Mouse (Mus musculus): ENCODE measurements around the gene Nln. TPM values are rescaled to one million over a fixed set of nuclear protein-coding genes. Genes with fewer than 3 reads are reported as not detected.

The Nln gene
- polyA plus RNA-seq, 1 experiment from 2014 or later = 26.0 TPM

DNA sequence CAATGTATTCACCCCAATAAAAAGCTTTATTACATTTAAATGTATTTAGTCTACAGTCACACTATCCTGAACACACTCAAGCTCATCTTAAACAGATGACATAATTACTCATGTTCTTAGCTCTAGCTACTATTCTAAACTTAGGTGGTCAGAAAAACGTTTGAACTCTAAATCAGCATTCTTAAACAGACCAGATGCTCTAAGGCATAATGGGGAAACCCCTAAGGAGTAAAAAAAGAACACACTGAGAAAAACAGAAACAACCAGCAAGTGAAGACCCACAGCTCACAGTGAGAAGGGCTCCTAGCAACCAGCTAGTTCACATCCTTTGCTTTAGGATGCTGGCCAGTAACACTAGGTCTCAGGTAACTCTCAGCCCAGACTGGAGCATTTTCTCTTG lies 17.7 kb downstream of the Nln start:
- Histone ChIP-seq H3K9ac (no peak overlapping the region), H3K4me1 (no peaks in the 10 kb centered on the region), H3K27me3 (replicated peaks) (no peaks in the 10 kb centered on the region), H3K4me3 (no peak overlapping the region), H3K4me2 (replicated peaks) (no peak overlapping the region), H3K36me3 (no peaks in the 10 kb centered on the region), H3K27ac (no peak overlapping the region), H3K9me3 (no peaks in the 10 kb centered on the region)
- ATAC-seq (ENCODE audit: low FRiP score, low read depth) = no peak
- 14% methylated on average over 1 of the region's 1 CpGs for WGBS

DNA sequence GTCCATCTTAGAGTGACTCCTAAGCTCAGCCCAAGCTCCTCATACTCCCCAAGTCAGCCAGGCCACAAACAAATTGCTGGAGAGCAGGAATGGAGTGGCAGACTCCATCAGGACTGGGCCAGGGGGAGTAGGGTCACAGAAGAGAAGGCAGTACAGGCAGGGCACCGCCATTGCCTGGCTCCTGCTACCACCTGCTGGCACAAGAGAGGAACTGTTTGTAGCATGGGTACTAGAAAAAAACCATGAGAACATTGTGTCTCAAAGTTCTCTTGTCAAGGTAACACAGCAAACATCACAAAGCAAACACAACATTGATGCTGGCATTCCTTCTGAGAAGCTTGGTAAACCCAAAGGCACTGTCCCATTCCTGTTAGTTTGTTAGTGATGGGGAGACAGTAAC lies 20.0 kb downstream of the Nln start:
- Histone ChIP-seq H3K27me3 (replicated peaks) (no peaks in the 10 kb centered on the region), H3K4me3 (no peak overlapping the region), H3K9ac (no peak overlapping the region), H3K4me2 (replicated peaks) (no peak overlapping the region), H3K4me1 (no peaks in the 10 kb centered on the region), H3K9me3 (no peaks in the 10 kb centered on the region), H3K36me3 (no peaks in the 10 kb centered on the region), H3K27ac (no peak overlapping the region)
- ATAC-seq (ENCODE audit: low FRiP score, low read depth) = peak; percentile 82
- whole genome bisulfite sequencing = 15% methylated on average over 1 of the region's 1 CpGs

DNA sequence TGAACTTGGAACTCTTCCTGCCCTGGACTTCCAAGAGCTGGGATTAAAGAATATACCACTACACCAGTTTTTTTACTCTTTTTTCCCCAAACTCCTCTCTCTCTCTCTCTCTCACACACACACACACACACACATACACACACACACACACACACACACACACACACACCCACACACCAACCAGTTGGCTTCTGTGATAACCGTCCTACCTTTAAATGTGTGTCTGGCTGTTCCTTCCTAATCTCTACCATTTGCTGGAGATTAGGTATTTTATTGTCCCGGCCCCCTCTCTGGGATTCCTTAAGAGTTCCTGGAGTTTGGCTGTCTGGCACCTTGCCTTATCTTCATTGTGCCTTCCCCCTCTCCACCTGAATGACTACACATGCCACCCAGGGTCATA lies 24.8 kb downstream of the Nln start:
- H3K4me1 ChIP-seq = no peaks in the 10 kb centered on the region
- no peak overlapping the region for H3K9ac ChIP-seq
- no peak overlapping the region for H3K4me2 ChIP-seq (replicated peaks)
- no peaks in the 10 kb centered on the region for H3K9me3 ChIP-seq
- H3K36me3 ChIP-seq = no peaks in the 10 kb centered on the region
- H3K27ac ChIP-seq = no peak overlapping the region
- ATAC-seq (ENCODE audit: low FRiP score, low read depth) = no peak
- no peaks in the 10 kb centered on the region for H3K27me3 ChIP-seq (replicated peaks)
- 81% methylated on average over 2 of the region's 2 CpGs for WGBS
- H3K4me3 ChIP-seq = no peak overlapping the region

DNA sequence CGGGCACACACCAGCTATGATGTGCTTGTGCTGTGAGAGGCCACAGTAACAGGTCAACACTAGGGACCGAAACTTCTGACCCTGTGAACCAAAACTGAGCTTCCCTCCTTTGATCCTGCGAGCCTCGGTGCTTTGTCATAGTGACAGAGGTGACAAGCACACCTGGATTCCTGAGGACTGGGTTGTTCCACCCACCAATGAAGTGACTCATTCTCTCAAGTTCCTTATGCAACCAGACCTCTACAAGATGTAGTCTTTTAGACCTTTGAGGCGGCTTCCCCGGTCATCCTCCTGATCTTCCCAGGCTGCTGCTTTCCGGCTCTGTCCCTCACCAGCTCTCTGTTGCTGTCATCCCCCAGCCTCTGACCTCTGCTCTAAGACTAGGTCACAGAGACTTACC lies 26.9 kb downstream of the Nln start:
- no peaks in the 10 kb centered on the region for H3K27me3 ChIP-seq (replicated peaks)
- no peaks in the 10 kb centered on the region for H3K4me1 ChIP-seq
- H3K4me3 ChIP-seq = no peak overlapping the region
- no peak overlapping the region for H3K9ac ChIP-seq
- H3K4me2 ChIP-seq (replicated peaks) = no peak overlapping the region
- H3K36me3 ChIP-seq = no peaks in the 10 kb centered on the region
- no peaks in the 10 kb centered on the region for H3K9me3 ChIP-seq
- 93% methylated on average over 7 of the region's 7 CpGs for WGBS
- no peak for ATAC-seq (ENCODE audit: low FRiP score, low read depth)
- H3K27ac ChIP-seq = no peak overlapping the region

DNA sequence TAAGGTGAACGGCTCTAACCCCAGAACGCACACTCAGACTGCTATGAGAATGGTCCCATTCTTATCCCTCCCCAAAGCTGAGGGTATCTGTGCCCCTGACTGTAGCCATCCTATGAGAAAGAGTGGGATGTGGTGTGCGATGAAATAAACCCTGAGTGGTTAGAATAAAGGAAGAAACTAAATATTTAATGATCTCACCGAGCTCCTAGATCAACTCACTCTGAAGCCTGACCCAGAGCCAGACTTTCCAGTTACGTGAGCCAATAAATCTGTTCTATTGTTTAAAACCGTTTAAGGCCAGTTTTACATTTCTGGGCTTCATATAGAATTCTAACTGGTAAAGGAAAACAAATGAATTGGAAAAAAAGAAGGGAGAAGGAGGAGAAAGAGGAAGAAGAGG lies 32.4 kb downstream of the Nln start:
- no peaks in the 10 kb centered on the region; the same call in 1 of the 2 replicates for H3K36me3 ChIP-seq
- no peak overlapping the region for H3K9ac ChIP-seq
- H3K4me2 ChIP-seq (replicated peaks) = no peak overlapping the region
- ATAC-seq (ENCODE audit: low FRiP score, low read depth) = no peak
- H3K27ac ChIP-seq = no peak overlapping the region
- no peaks in the 10 kb centered on the region for H3K27me3 ChIP-seq (replicated peaks)
- H3K9me3 ChIP-seq = no peaks in the 10 kb centered on the region
- WGBS = 80% methylated on average over 6 of the region's 6 CpGs
- no peak overlapping the region for H3K4me3 ChIP-seq
- no peaks in the 10 kb centered on the region for H3K4me1 ChIP-seq

DNA sequence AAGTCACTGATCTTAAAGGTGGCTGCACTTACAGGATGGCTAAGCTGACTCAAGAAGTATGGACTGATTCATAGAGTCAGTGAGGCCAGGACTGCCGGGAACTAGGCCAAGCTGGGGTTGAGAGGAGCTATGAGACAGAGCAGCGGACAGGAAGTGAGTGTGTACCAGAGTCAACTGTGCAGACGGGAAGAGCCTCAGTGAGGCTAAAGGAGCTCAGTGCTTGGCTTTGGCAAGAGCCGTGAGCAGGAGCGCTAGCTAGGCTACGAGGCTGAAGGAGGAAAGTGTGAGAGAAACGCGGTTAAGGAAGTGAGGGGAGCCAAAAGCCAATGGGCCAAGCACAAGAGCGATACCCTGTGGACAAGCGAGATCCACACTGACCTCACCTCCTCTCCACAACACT lies 34.7 kb downstream of the Nln start:
- ATAC-seq (ENCODE audit: low FRiP score, low read depth) = no peak
- Histone ChIP-seq H3K27me3 (replicated peaks) (no peaks in the 10 kb centered on the region), H3K36me3 (no peaks in the 10 kb centered on the region; the same call in 1 of the 2 replicates), H3K4me1 (no peaks in the 10 kb centered on the region), H3K27ac (no peak overlapping the region), H3K4me2 (replicated peaks) (no peak overlapping the region), H3K4me3 (no peak overlapping the region), H3K9me3 (no peaks in the 10 kb centered on the region), H3K9ac (no peak overlapping the region)
- 85% methylated on average over 10 of the region's 10 CpGs for WGBS

DNA sequence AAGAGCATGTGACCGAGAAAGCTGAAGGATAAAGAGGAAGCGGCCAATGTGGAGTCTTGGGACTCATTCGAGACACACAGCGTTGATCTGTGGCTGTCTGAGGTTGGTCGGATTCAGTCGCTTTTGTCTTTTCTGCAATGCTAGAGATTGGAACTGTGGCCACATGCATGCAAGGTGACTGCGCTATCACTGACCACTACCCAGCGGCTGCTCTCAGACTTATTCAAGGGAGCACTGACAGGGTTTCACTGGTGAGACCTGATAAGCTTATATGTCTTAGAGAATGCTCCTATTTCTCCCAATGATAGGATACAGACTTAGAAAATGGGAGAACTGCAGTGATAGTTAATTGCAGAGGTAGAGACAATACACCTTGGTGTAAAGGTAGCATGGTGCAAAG lies 35.2 kb downstream of the Nln start:
- H3K9me3 ChIP-seq = no peaks in the 10 kb centered on the region
- H3K4me2 ChIP-seq (replicated peaks) = no peak overlapping the region
- H3K4me3 ChIP-seq = no peak overlapping the region
- no peak for ATAC-seq (ENCODE audit: low FRiP score, low read depth)
- H3K27ac ChIP-seq = no peak overlapping the region
- H3K27me3 ChIP-seq (replicated peaks) = no peaks in the 10 kb centered on the region
- H3K9ac ChIP-seq = no peak overlapping the region
- H3K36me3 ChIP-seq = no peaks in the 10 kb centered on the region; the same call in 1 of the 2 replicates
- WGBS = 91% methylated on average over 8 of the region's 8 CpGs
- no peaks in the 10 kb centered on the region for H3K4me1 ChIP-seq

DNA sequence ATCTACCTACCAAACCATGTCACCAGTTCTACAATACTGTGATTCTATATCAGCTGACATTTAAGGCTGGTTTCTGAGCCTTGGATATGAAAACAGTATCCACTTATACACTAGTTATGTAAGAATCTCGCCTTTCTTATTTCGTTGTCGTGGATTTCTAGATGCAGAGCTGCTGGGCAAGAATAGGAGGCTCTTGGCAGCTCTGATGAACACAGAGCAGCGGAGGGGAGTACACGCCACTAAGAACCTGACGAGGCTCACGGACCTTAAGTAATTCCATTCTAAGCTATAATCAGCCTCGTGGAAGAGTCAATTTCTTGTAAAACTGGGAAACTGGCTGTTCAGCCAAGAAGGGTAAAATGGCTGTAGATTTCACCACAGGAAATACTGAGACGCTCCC lies 37.1 kb downstream of the Nln start:
- no peak for ATAC-seq (ENCODE audit: low FRiP score, low read depth)
- Histone ChIP-seq H3K36me3 (peaks cover 5% of the 10 kb centered on the region; the same call in 1 of the 2 replicates), H3K4me3 (no peak overlapping the region), H3K27me3 (replicated peaks) (no peaks in the 10 kb centered on the region), H3K9ac (no peak overlapping the region), H3K4me2 (replicated peaks) (no peak overlapping the region), H3K9me3 (no peaks in the 10 kb centered on the region), H3K4me1 (no peaks in the 10 kb centered on the region), H3K27ac (no peak overlapping the region)
- 93% methylated on average over 9 of the region's 9 CpGs for WGBS

DNA sequence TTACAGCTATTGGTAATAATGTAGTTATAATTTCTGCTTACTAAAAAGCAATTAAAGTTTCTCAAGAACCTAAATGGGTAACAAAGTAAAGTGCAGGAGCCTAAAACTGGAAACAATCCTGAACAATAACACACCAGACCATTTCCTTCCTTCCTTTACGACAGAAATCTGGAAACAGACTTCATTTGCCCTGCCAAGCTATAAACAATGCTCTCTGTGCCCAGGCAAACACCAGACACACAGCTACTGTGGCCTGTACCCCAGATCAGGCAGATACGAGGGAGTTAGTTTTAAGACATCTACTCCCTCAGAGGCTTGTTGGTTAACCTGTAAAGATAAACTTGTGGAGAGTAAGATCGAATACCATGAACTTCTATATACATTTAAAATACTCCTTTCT lies 38.7 kb downstream of the Nln start:
- Histone ChIP-seq H3K4me3 (no peak overlapping the region), H3K4me1 (no peaks in the 10 kb centered on the region), H3K36me3 (peaks cover 5% of the 10 kb centered on the region; the same call in 1 of the 2 replicates), H3K27ac (no peak overlapping the region), H3K9me3 (no peaks in the 10 kb centered on the region), H3K27me3 (replicated peaks) (no peaks in the 10 kb centered on the region), H3K4me2 (replicated peaks) (no peak overlapping the region), H3K9ac (no peak overlapping the region)
- WGBS = 77% methylated on average over 3 of the region's 3 CpGs
- ATAC-seq (ENCODE audit: low FRiP score, low read depth) = no peak

DNA sequence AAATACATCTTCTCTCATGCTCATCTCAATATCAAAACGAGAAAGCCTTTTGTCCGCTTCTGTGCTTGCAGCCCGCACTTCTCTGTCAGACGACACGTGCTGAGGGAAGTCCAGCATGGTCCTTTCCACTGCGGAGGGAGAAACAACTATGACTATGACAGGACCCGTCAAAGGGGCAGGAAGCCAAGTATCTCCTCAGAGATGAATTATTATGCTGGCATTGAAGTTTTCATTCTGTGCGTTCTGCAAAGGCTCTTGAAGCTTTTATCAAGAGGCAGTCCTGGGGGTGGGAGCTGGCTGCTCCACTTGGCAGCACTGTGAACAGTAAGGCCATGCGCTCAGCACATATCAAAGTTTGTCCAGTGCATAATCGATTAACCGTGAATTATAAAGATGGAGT lies 40.2 kb downstream of the Nln start:
- Histone ChIP-seq H3K9me3 (no peaks in the 10 kb centered on the region), H3K4me2 (replicated peaks) (no peak overlapping the region), H3K9ac (no peak overlapping the region), H3K36me3 (peaks cover 5% of the 10 kb centered on the region; the same call in 1 of the 2 replicates), H3K27me3 (replicated peaks) (no peaks in the 10 kb centered on the region), H3K4me1 (no peaks in the 10 kb centered on the region), H3K4me3 (no peak overlapping the region), H3K27ac (no peak overlapping the region)
- 94% methylated on average over 11 of the region's 11 CpGs for WGBS
- ATAC-seq (ENCODE audit: low FRiP score, low read depth) = no peak

DNA sequence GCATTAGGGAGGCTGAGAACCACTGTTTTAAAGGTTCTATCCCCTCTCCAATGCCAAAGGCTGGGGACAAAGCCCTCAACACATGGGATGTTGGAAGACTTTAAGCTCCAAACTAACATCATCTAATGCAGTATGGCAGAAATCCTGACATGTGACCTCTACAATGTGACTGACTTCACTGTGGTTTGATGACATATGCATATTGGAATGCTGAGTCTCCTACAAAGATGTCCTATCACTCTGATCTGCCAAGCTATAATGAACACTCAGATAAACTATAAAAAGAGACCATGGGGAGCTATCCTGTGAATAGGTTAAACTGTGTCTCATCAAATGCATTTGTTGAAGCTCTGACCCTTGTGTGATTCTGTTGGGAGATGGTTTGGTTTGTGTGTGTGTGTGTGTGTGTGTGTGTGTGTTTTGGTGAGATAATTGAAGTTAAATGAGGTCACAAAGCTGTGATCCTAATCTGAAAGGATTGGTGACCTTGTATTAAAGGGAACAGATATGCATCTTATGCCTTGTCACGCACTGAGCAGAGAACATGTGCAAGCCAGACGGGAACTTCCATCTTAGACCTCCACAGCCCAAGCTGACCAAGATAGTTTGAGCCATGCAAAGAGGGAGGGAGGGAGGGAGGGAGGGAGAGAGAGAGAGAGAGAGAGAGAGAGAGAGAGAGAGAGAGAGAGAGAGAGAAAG lies 43.6 kb downstream of the Nln start:
- H3K4me2 ChIP-seq (replicated peaks) = no peak overlapping the region
- no peaks in the 10 kb centered on the region for H3K4me1 ChIP-seq
- no peaks in the 10 kb centered on the region for H3K9me3 ChIP-seq
- H3K27me3 ChIP-seq (replicated peaks) = no peaks in the 10 kb centered on the region
- no peak overlapping the region for H3K27ac ChIP-seq
- H3K9ac ChIP-seq = no peak overlapping the region
- H3K36me3 ChIP-seq = peaks cover 5% of the 10 kb centered on the region; the same call in 1 of the 2 replicates
- no peak for ATAC-seq (ENCODE audit: low FRiP score, low read depth)
- WGBS = 94% methylated on average over 2 of the region's 2 CpGs
- no peak overlapping the region for H3K4me3 ChIP-seq

DNA sequence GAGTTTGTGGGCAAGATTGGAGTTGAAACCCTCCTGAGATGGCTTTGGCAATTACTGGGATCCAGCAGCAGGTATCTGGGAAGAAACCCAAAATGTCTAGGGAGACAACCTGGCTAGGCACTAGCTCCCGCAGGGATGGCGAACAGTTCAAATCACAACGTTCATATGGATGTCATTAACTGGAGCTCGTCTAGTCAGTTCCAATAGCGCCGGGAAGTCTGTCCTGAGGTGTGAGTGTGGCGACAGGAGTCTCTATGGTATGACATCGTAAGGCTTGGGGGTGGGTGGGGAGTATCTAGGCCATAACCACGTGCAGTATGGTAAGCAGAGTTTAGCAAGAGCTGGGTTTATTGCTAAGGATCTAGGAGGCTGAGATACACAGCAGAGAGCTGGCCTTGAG lies 46.4 kb downstream of the Nln start:
- H3K36me3 ChIP-seq = no peaks in the 10 kb centered on the region
- H3K27me3 ChIP-seq (replicated peaks) = no peaks in the 10 kb centered on the region
- no peaks in the 10 kb centered on the region for H3K4me1 ChIP-seq
- H3K9ac ChIP-seq = no peak overlapping the region
- no peaks in the 10 kb centered on the region for H3K9me3 ChIP-seq
- H3K4me3 ChIP-seq = no peak overlapping the region
- H3K27ac ChIP-seq = no peak overlapping the region
- no peak for ATAC-seq (ENCODE audit: low FRiP score, low read depth)
- no peak overlapping the region for H3K4me2 ChIP-seq (replicated peaks)
- 86% methylated on average over 9 of the region's 9 CpGs for WGBS
